Mouse (Mus musculus) liver, postnatal 0 days (tissue): ENCODE data around the gene Gm49450.

ENCODE experiments used
- CTCF ChIP-seq: sonication (generic); IDR thresholded peaks from 2 replicates; pipeline ENCODE4 v1.5.1; 2016; ENCODE audit warnings: antibody characterized with exemption, low read depth
- EP300 ChIP-seq: IDR thresholded peaks from 2 replicates; pipeline ENCODE4 v1.6.1; 2016; ENCODE audit warnings: antibody characterized with exemption, low read depth, mild to moderate bottlenecking

- TF ChIP-seq EP300 (no peak), CTCF (no peak)
Measured at GRCm38 (mm10) chr15:98988787-98989186, 35.4 kb upstream of the Gm49450 start.
